Mouse (Mus musculus): ENCODE results near the gene Tuba1a. TPM values are rescaled to one million over a fixed set of nuclear protein-coding genes. Genes with fewer than 3 reads are reported as not detected.

The Tuba1a gene
- 1,082 and 1,134 TPM in 2 replicates for polyA plus RNA-seq (2011; ENCODE audit: insufficient read length, low read depth, missing spikeins)

DNA sequence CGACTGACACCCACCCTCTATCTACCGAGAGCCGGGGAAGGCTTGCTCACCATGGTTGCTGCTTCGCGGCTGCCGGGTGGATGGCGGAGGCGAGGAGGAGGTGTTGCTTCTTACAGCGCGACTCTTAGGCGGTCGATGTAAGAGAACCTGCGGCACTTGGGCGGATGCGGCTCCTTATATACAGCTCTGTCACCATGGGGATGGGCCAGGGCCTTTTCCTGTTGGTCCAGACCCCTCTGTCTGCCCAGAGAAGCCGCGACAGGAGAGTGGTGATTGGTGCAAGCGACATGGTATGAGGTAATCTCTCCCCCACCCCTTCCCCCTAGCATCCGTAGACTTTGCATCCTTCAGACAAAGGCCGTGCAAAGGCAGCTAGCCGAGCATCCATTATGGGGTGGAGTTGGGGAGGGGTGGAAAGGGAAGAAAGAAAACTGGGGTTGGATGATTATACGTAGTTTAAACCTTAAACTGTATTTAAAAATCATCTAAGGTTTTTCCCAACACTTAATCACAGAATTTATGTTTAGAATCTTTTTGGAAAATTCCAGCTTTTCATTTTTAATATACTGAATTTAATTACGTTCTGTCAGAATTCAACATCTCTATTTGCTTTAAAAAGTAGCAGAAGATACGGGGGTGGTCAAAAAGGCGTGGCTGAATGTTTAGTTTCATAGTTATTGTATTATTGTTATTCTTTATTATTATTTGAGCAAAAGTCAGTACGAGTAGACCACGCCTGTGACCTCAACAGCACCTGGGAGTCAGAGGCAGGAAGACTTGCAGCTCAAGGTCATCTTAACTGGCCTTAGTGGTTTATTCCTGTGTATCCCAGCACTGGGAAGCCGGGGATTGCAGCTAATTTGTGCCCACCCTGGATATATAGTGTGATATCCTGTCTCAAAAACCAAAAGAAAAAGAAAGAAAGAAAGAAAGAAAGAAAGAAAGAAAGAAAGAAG lies at the start of gene Tuba1a, which contains the start of gene Gm49450:
Gene Tuba1a (minus strand): TSS at position 303 of the 956 bp plus-strand sequence.
Gene Gm49450 (minus strand): TSS at position 151 of the 956 bp plus-strand sequence.
- H3K27ac ChIP-seq (ENCODE audit: insufficient read depth, low read length) = peak within 1 kb of the TSS; percentile 88
- peak within 1 kb of the TSS; percentile 95 for H3K4me3 ChIP-seq (ENCODE audit: insufficient read depth, low read length)
- no peaks in the 10 kb centered on the region; the same call in 1 of the 2 replicates for H3K4me1 ChIP-seq (ENCODE audit: control insufficient read depth, insufficient read depth, low read length)
- TF ChIP-seq POLR2A (IDR thresholded peaks at IDR 0.05; ENCODE audit: low read depth, low read length) (peak; percentile 100), CTCF (IDR thresholded peaks at IDR 0.05; ENCODE audit: borderline replicate concordance, insufficient read depth, low read length) (no peak)

DNA sequence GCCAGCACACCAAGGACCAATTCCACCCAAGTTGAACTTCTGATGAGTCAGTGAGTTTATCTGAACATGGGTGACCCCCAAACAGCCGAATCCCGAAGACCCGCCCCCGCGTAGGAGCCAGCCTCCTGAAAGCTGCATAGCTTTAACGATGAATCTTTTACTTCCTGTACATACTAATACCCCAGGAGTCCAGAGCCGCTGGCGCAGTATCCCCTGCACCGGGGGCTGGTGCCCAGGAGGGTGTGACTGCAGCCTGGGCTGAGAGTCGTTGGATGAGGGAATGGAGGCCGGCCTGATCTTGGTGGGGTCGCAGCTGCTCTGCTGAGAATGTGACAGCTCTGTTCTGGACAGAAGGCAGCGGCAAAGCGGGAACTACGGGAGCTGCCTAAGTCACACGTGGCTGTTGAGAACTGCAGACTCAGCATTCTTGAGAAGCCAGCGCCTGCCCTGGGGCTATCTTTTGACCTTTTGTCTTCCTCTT lies 48.0 kb upstream of the Tuba1a start:
- peak overlapping the region; percentile 14; the same call in 1 of the 2 replicates for H3K27ac ChIP-seq (ENCODE audit: insufficient read depth, low read length)
- no peak overlapping the region; the same call in 1 of the 2 replicates for H3K4me3 ChIP-seq (ENCODE audit: insufficient read depth, low read length)
- no peak for TF ChIP-seq CTCF (IDR thresholded peaks at IDR 0.05; ENCODE audit: borderline replicate concordance, insufficient read depth, low read length)
- TF ChIP-seq POLR2A (IDR thresholded peaks at IDR 0.05; ENCODE audit: low read depth, low read length) = no peak
- H3K4me1 ChIP-seq (ENCODE audit: control insufficient read depth, insufficient read depth, low read length) = no peaks in the 10 kb centered on the region

DNA sequence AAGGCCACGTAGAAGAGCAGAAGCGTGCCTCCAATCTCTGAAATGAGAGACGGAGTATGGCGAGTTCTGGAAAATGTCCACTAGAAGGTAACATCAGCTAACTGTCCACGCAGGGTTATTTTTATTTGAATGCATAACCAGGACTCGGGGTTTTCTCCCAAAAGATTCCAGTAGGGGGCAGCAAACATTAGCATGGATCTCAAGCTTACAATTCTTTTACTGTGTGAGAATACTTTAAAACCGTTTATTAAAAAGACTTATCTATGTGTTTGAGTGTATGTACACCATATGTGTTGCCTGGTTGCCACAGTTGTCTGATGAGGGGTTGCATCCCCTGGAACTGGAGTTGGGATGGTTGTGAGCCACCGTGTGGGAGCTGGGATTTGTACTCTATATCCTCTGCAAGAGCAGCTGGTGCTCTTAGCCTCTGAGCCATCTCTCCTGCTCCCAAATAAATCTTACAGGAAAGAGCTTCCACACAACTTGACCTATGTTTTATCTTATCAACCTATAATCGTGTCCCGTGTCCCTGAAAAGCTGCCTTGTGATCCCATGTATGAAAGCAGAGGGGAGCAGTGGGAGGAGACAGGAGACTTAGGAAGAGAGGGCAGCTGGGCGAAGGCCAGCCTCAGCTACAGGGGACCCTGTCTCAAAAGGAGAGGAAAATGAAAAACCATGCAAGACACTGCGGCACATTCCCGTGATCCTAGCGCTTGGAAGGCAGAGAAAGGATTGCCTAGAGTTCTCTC lies 47.2 kb upstream of the Tuba1a start:
- Histone ChIP-seq H3K27ac (ENCODE audit: insufficient read depth, low read length) (0 out of 2 replicates have a peak overlapping the region, but pooled peaks have one; percentile 2), H3K4me1 (ENCODE audit: control insufficient read depth, insufficient read depth, low read length) (no peaks in the 10 kb centered on the region), H3K4me3 (ENCODE audit: insufficient read depth, low read length) (no peak overlapping the region)
- TF ChIP-seq POLR2A (IDR thresholded peaks at IDR 0.05; ENCODE audit: low read depth, low read length) (no peak), CTCF (IDR thresholded peaks at IDR 0.05; ENCODE audit: borderline replicate concordance, insufficient read depth, low read length) (no peak)

- H3K4me3 ChIP-seq (ENCODE audit: insufficient read depth, low read length) = no peak overlapping the region
- H3K27ac ChIP-seq (ENCODE audit: insufficient read depth, low read length) = no peak overlapping the region
- TF ChIP-seq POLR2A (IDR thresholded peaks at IDR 0.05; ENCODE audit: low read depth, low read length) = no peak
- no peak for TF ChIP-seq CTCF (IDR thresholded peaks at IDR 0.05; ENCODE audit: borderline replicate concordance, insufficient read depth, low read length)
- H3K4me1 ChIP-seq (ENCODE audit: control insufficient read depth, insufficient read depth, low read length) = no peaks in the 10 kb centered on the region
Observed at GRCm38 (mm10) chr15:98998775-98999157, 45.3 kb upstream of the Tuba1a start.

DNA sequence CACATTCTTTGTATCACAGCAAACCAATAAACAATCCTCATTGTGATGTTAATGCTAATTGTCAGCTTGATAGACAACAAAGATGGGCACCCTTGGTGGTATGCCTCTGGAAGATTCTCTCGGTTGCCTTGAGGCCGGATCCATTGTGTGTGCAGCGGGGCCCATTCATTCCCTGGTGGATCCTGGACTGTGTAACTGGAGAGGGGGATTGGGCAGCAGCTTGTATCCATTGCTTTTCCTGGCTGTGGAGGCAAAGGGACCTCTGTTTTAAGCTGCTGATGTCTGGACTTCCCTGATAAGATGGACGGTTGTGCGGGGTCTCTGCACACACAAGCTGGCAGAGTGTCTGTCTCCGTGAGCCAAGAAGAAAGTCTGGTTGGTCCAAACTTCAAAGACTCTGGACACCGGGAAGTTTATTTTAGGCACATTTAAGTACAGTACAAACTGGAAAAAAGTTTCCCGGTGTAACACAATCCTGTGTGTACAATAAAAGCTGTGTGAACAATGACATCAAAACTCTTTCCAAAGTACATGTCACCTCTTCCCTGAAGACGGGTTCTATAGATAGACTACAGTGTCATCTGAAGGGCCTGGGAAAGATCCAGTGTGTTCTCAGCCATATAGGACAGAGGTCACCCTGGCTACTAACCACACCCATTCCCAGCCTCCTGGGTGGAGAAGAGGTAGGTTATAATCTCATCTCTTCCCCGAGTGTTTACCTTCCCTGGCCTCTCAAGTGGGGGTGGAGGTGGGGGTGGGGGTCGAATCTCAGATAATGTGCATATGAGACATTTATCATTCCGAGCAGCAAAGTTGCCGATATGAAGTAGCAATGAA lies 44.7 kb upstream of the Tuba1a start:
- TF ChIP-seq POLR2A (IDR thresholded peaks at IDR 0.05; ENCODE audit: low read depth, low read length) = no peak
- TF ChIP-seq CTCF (IDR thresholded peaks at IDR 0.05; ENCODE audit: borderline replicate concordance, insufficient read depth, low read length) = no peak
- no peak overlapping the region for H3K4me3 ChIP-seq (ENCODE audit: insufficient read depth, low read length)
- H3K4me1 ChIP-seq (ENCODE audit: control insufficient read depth, insufficient read depth, low read length) = no peaks in the 10 kb centered on the region
- H3K27ac ChIP-seq (ENCODE audit: insufficient read depth, low read length) = no peak overlapping the region

- Histone ChIP-seq H3K27ac (ENCODE audit: insufficient read depth, low read length) (no peak overlapping the region), H3K4me3 (ENCODE audit: insufficient read depth, low read length) (no peak overlapping the region), H3K4me1 (ENCODE audit: control insufficient read depth, insufficient read depth, low read length) (0 out of 2 replicates have a peak, but pooled peaks cover 3% of the 10 kb centered on the region)
- TF ChIP-seq CTCF (IDR thresholded peaks at IDR 0.05; ENCODE audit: borderline replicate concordance, insufficient read depth, low read length) = no peak
- no peak for TF ChIP-seq POLR2A (IDR thresholded peaks at IDR 0.05; ENCODE audit: low read depth, low read length)
Observed at GRCm38 (mm10) chr15:98996840-98997239, 43.3 kb upstream of the Tuba1a start.

GRCm38 (mm10) chr15:98994957-98995520 lies 41.5 kb upstream of the Tuba1a start:
- no peak for TF ChIP-seq CTCF (IDR thresholded peaks at IDR 0.05; ENCODE audit: borderline replicate concordance, insufficient read depth, low read length)
- no peak for TF ChIP-seq POLR2A (IDR thresholded peaks at IDR 0.05; ENCODE audit: low read depth, low read length)
- peaks cover 9% of the 10 kb centered on the region; the same call in 1 of the 2 replicates for H3K4me1 ChIP-seq (ENCODE audit: control insufficient read depth, insufficient read depth, low read length)

GRCm38 (mm10) chr15:98993865-98994264 lies 40.4 kb upstream of the Tuba1a start:
- Histone ChIP-seq H3K4me3 (ENCODE audit: insufficient read depth, low read length) (no peak overlapping the region), H3K4me1 (ENCODE audit: control insufficient read depth, insufficient read depth, low read length) (peaks cover 9% of the 10 kb centered on the region; the same call in 1 of the 2 replicates), H3K27ac (ENCODE audit: insufficient read depth, low read length) (no peak overlapping the region)
- TF ChIP-seq CTCF (IDR thresholded peaks at IDR 0.05; ENCODE audit: borderline replicate concordance, insufficient read depth, low read length) (peak; percentile 71), POLR2A (IDR thresholded peaks at IDR 0.05; ENCODE audit: low read depth, low read length) (no peak)

More at GRCm38 (mm10) chr15:98994957-98995520, 41.5 kb upstream of the Tuba1a start:
- no peak overlapping the region for H3K4me3 ChIP-seq (ENCODE audit: insufficient read depth, low read length)
- H3K27ac ChIP-seq (ENCODE audit: insufficient read depth, low read length) = no peak overlapping the region
